Mouse (Mus musculus) forebrain, postnatal 0 days (tissue): ENCODE results near the gene Vps13d. TPM values are rescaled to one million over a fixed set of nuclear protein-coding genes. Genes with fewer than 3 reads are reported as not detected.

Source experiments
- ATAC-seq: fragments of 200-750 bp; cut with Nextera tagmentation; 2 replicates; pipeline ENCODE4 v1.8.0; 2017; ENCODE audit warnings: mild to moderate bottlenecking, moderate library complexity
- DNase-seq: peaks from one replicate; pipeline ENCODE4 v3.0.0-alpha.2; 2015
- H3K27ac ChIP-seq: fragments of 300-500 bp; sonication (generic); 2 replicates; pipeline ENCODE4 v1.5.1; 2014; ENCODE audit warnings: low read depth, mild to moderate bottlenecking, antibody characterized with exemption, low read length, moderate library complexity, mixed read lengths
- H3K27me3 ChIP-seq: fragments of 300-500 bp; sonication (generic); 2 replicates; pipeline ENCODE4 v1.6.1; 2014; ENCODE audit warnings: mild to moderate bottlenecking, low read length, mixed read lengths; ENCODE audit not compliant: insufficient read depth
- H3K36me3 ChIP-seq: fragments of 300-500 bp; sonication (generic); 2 replicates; pipeline ENCODE4 v1.6.1; 2014; ENCODE audit warnings: mild to moderate bottlenecking, moderate library complexity; ENCODE audit not compliant: insufficient read depth
- H3K4me1 ChIP-seq: fragments of 300-500 bp; sonication (generic); 2 replicates; pipeline ENCODE4 v1.6.1; 2014; ENCODE audit warnings: antibody characterized with exemption; ENCODE audit not compliant: insufficient read depth
- H3K4me2 ChIP-seq: fragments of 300-500 bp; sonication (generic); 2 replicates; pipeline ENCODE4 v1.6.1; 2014; ENCODE audit warnings: low read depth, mild to moderate bottlenecking, moderate library complexity
- H3K4me3 ChIP-seq: fragments of 300-500 bp; sonication (generic); 2 replicates; pipeline ENCODE4 v1.5.1; 2014; ENCODE audit warnings: low read depth, low read length, mixed read lengths
- H3K9ac ChIP-seq: fragments of 300-500 bp; sonication (generic); 2 replicates; pipeline ENCODE4 v1.6.1; 2014; ENCODE audit warnings: mild to moderate bottlenecking
- H3K9me3 ChIP-seq: fragments of 300-500 bp; sonication (generic); 2 replicates; pipeline ENCODE4 v1.6.1; 2016; ENCODE audit warnings: low read length
- CTCF ChIP-seq: sonication (generic); IDR thresholded peaks from 2 replicates; pipeline ENCODE4 v1.5.1; 2016; ENCODE audit warnings: antibody characterized with exemption, control low read depth, low read depth
- WGBS: fragments of 180-500 bp; shearing (Covaris S2); extraction: QIAGEN DNeasy Blood & Tissue Kit; methylation state at CpG from one replicate; pipeline ENCODE4 v1.1.7; 2014; 5-methylcytosine and 5-hydroxymethylcytosine counted together
- polyA plus RNA-seq: library from polyadenylated mRNA; unstranded; fragments of >200 nt; fragmentation: Nextera tagmentation; extraction: Ambion mirVana; gene quantifications from 2 replicates; pipeline ENCODE4 v1.2.1, GENCODE M21; 2015
- total RNA-seq: library from RNA; depleted of rRNA; stranded (reverse); fragments of >200 nt; gene quantifications from 2 replicates; pipeline ENCODE4 v1.2.3, GENCODE M21; 2014; rRNA removed

Gene Vps13d
- total RNA-seq (28.3 and 30.8 TPM in 2 replicates), polyA plus RNA-seq (6.2 and 6.4 TPM in 2 replicates)

DNA sequence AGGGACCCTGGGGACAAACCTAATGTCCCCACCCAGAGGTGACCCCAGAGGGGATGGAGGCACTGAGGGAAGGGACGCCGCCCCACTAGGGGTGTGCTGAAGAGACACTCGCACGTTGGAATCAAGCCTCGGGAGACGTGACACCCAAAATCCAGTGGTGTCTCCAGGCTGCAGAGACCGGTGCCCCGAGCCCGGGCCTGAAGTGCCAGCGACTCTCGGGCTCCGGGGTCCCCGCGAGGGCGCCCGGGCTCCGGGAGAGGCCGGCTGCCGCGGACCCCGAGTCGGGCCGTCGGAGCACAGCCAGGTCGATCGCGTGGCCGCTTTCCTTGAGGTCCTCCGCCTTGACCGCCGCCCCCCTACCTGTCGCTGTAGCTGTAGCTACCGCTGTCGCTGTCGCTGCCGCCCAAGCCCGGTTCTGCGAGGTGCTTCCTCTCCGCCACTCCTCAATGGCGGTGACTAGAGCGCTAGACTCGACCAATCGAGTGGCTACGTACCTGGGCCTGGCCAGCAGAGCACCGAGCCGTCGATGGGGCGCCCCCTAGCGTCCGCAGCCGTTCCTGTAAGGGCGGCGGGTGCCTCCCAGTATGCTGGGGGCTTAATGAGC lies at the start of gene Vps13d:
Gene Vps13d, minus strand, starts transcription at position 447 of the 604 bp plus-strand sequence.
- H3K27me3 ChIP-seq: no peaks in the 10 kb centered on the region
- ATAC-seq (peak; percentile 97), DNase-seq (peak; percentile 95)
- H3K27ac ChIP-seq: peak within 1 kb of the TSS; percentile 80
- peak within 1 kb of the TSS; percentile 97 for H3K4me3 ChIP-seq
- peak; percentile 100 for TF ChIP-seq CTCF
- peaks cover 9% of the 10 kb centered on the region for H3K4me1 ChIP-seq
- H3K9ac ChIP-seq: peak within 1 kb of the TSS; percentile 95
- under 1% methylated on average over 50 of the region's 53 CpGs for WGBS
- H3K9me3 ChIP-seq: no peaks in the 10 kb centered on the region
- peaks cover under 1% of the 10 kb centered on the region; the same call in 1 of the 2 replicates for H3K36me3 ChIP-seq
- peak within 1 kb of the TSS; percentile 70 for H3K4me2 ChIP-seq

DNA sequence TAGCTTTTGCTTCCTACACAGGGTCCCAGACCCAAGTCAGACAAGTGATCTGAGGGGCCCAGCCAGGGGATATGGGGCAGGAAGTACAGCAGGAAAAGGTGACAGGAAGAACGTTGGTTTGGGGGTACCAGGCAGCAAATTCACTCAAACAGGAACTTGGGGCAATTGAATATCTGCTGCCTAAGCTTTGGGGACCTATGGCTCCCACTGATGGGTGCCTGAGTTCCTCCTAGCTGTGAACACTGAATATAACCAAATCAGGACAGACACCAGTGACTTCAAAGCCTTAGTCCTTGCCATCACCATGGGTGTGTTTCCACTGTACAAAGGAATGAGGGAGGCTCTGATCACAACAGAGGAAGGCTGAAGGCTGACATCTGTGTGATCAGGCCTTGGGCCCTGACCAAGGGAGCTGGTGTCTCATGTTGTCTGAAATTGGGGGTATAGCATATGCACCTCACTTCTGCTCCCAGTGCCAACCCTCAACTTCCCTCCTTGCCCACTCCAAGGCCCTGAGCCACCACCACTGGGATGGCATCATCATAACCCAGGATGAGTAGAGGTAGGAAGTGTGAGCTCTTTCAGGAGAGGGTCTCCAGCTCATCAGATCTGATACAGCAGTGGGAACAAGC lies 48.0 kb upstream of the Vps13d start:
- 68% methylated on average over 1 of the region's 1 CpGs for WGBS
- TF ChIP-seq CTCF: no peak
- no peak overlapping the region for H3K4me3 ChIP-seq

DNA sequence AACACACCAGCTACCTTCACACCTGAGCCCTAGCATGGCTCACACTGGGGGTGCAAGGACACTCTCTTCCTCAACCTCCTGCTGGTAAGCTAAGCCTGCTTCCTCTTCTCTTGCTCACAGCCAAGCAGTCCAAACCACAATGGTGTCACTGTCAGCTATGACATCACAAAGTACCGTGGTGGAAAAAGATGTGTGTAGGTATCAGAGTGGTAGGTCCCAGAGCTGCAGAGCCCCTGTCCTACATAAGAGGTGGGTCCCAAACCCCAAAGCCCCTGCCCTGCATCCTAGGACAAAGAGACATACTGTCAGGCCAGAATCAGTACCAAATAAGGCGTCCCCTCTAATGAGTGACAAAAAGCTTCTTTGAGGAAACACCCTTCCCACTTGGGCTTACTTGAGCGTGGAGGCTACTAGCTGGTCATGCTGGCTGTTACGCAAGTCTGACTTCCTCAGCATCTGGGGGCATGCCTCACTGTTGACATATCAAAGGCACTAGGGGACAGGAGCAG lies 46.0 kb upstream of the Vps13d start:
- no peak for TF ChIP-seq CTCF
- H3K9ac ChIP-seq: no peak overlapping the region
- no peaks in the 10 kb centered on the region for H3K4me1 ChIP-seq
- DNase-seq (no peak), ATAC-seq (no peak)
- no peak overlapping the region for H3K4me3 ChIP-seq
- H3K27ac ChIP-seq: no peak overlapping the region
- no peaks in the 10 kb centered on the region for H3K9me3 ChIP-seq
- 77% methylated on average over 4 of the region's 4 CpGs for WGBS
- H3K27me3 ChIP-seq: peaks cover 9% of the 10 kb centered on the region; the same call in 1 of the 2 replicates
- H3K36me3 ChIP-seq: no peaks in the 10 kb centered on the region
- no peak overlapping the region for H3K4me2 ChIP-seq

More for the DNA sequence above, 48.0 kb upstream of the Vps13d start:
- Histone ChIP-seq H3K4me2 (no peak overlapping the region), H3K4me1 (no peaks in the 10 kb centered on the region), H3K9me3 (no peaks in the 10 kb centered on the region), H3K27me3 (peaks cover 19% of the 10 kb centered on the region), H3K27ac (no peak overlapping the region), H3K36me3 (no peaks in the 10 kb centered on the region), H3K9ac (no peak overlapping the region)
- ATAC-seq (no peak), DNase-seq (no peak)

DNA sequence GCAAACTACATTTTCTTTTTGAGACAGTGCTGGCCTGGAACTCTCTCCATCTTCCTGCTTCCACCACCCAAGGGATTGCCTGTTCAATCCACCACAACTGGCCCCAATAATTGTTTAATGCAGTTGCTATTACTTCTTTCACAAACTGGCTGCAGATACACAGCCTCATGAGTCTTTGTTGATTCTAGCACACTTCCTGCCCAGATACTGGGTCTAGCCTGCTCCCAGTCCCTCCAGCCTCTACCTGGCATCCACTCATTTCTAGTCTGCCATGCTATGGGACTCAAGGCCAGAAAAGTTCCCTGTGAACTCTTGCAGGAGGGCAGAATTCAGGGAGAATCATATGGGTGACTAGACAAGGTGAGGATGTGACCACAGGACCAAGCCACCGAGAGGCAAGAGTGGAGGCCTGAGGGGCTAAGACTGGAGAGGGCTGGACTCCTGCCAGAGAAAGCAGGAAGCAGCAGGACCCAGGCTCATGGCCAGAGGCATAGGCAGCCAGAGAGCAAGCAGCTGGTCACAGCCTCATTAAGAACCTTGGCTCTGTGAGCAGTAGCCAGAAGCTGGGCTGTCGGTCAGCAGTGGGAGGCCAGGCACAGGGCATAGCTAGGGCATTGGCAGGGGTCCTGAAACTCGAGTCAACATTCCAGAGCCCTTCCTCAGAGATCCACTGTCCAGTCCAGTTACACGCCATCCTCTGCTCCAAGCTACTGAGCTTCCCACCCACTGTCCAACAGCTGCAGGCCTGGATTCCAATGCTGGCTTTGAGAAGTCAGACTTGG lies 44.4 kb upstream of the Vps13d start:
- no peak for TF ChIP-seq CTCF
- 44% methylated on average over 4 of the region's 4 CpGs for WGBS
- Histone ChIP-seq H3K27ac (no peak overlapping the region), H3K36me3 (no peaks in the 10 kb centered on the region), H3K27me3 (no peaks in the 10 kb centered on the region), H3K9ac (no peak overlapping the region), H3K4me1 (no peaks in the 10 kb centered on the region), H3K9me3 (no peaks in the 10 kb centered on the region), H3K4me3 (no peak overlapping the region), H3K4me2 (no peak overlapping the region)
- DNase-seq (no peak), ATAC-seq (peak; percentile 63)

DNA sequence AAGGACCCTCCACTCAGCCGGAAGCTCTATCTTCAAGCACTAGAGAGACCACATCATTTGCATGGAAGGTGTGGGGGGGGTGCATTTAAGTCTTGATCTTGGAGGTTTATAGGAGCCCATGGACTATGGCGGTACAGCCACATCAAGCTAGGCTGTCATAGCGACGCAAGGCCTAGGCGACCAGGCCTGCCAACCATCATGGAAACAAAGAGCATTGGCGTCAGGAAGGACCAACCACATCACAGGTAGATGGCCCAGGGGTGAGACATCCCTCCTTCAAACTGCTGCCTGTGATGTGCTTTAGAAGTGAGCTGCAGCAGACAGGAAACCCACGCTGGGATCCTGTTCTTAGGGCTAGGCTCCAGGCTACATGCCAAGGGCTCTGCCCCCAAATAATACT lies 41.2 kb upstream of the Vps13d start:
- H3K36me3 ChIP-seq: no peaks in the 10 kb centered on the region
- H3K4me2 ChIP-seq: no peak overlapping the region
- DNase-seq (no peak), ATAC-seq (no peak)
- no peaks in the 10 kb centered on the region for H3K4me1 ChIP-seq
- H3K27me3 ChIP-seq: no peaks in the 10 kb centered on the region
- H3K27ac ChIP-seq: no peak overlapping the region
- no peaks in the 10 kb centered on the region for H3K9me3 ChIP-seq
- 92% methylated on average over 7 of the region's 7 CpGs for WGBS
- TF ChIP-seq CTCF: no peak
- no peak overlapping the region for H3K4me3 ChIP-seq
- no peak overlapping the region for H3K9ac ChIP-seq

DNA sequence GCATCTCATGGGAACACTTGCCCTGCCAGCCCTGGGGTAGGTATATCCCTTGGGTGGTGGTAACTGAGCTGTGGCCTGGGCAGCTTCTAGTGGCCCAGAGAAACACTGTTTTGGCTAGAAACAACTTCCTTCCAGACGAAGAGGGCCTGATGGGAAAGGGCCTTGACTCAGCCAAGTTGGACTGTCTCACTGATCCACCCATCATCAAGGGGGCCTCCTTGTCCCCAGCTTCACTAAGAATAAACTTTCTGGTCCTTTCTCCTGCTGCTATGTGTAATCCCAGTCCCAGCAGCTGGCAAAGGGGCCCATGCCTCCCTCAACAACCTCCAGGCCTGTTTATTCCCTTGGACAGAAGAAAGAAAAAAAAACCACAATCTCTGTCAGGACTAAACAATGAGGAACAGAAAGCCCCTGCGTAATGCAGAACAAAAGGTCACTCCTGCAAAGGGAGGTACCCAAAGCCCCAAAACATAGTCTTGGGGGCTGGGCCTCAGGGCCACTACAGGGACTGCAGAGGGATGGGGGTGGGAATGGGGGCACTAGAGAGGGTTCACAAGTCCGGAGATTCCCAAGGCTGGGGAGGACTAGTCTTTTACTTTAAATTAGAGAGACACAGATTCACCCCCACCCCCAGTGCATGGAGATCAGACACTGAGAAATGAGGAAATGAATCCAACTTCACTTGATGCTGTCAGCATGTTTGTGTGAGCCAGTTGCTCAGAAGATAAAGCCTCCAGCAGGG lies 38.9 kb upstream of the Vps13d start:
- no peaks in the 10 kb centered on the region for H3K27me3 ChIP-seq
- no peak overlapping the region for H3K27ac ChIP-seq
- H3K9me3 ChIP-seq: no peaks in the 10 kb centered on the region
- WGBS: 29% methylated on average over 3 of the region's 3 CpGs
- TF ChIP-seq CTCF: no peak
- no peak for DNase-seq
- H3K4me2 ChIP-seq: no peak overlapping the region
- no peak for ATAC-seq
- H3K4me3 ChIP-seq: no peak overlapping the region
- no peaks in the 10 kb centered on the region for H3K36me3 ChIP-seq
- H3K9ac ChIP-seq: no peak overlapping the region
- H3K4me1 ChIP-seq: no peaks in the 10 kb centered on the region
